Mouse (Mus musculus): ENCODE measurements around the gene Pcgf6.

DNA sequence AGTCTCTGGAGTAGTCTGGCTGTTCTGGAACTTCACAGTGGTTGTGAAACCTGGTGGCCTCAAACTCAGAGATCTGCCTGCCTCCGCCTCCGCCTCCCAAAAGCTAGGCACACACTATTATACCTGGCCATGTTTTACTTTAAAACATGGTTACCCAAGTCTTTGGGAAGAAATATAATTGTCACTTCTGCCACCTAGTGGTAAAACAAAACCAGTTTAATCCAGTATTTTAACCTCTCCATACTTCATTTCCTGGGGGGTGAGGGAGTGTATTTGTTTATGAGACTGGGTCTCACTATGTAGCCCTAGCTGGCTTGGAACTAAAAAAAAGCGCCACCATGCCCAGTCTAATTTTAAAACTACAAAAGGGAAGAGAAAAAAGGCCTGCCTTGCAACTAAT is 7.1 kb downstream of the Pcgf6 start:
- TF ChIP-seq CTCF (IDR thresholded peaks at IDR 0.05; ENCODE audit: extremely low read depth, insufficient read depth, insufficient read length, insufficient replicate concordance), result no peak
- TF ChIP-seq POLR2A (IDR thresholded peaks at IDR 0.05; ENCODE audit: low read depth, low read length), result no peak
